Mouse (Mus musculus) bone marrow, adult 2 months (tissue): Measurements from ENCODE around the gene Trem2. TPM values are rescaled to one million over a fixed set of nuclear protein-coding genes. Genes with fewer than 3 reads are reported as not detected.

Source experiments
- H3K27ac ChIP-seq: fragments of 200-500 bp; 2 replicates; pipeline ENCODE4 v1.5.1; 2012; ENCODE audit warnings: low read depth, mild to moderate bottlenecking, control low read depth, inconsistent platforms, low read length; ENCODE audit not compliant: control insufficient read depth, poor library complexity, insufficient read depth
- H3K4me1 ChIP-seq: fragments of 200-500 bp; 2 replicates; pipeline ENCODE4 v1.6.1; 2011; ENCODE audit warnings: low read length; ENCODE audit not compliant: control insufficient read depth, insufficient read depth
- H3K4me3 ChIP-seq: fragments of 200-500 bp; replicated peaks from 2 replicates; pipeline ENCODE3; 2011; ENCODE audit warnings: mild to moderate bottlenecking, low read depth, low read length, control low read depth; ENCODE audit not compliant: control insufficient read depth
- CTCF ChIP-seq: fragments of 200-500 bp; IDR thresholded peaks from 2 replicates; pipeline ENCODE4 v1.5.1; 2011; ENCODE audit warnings: low read length, control low read depth; ENCODE audit not compliant: control insufficient read depth, insufficient read depth
- POLR2A ChIP-seq: fragments of 200-500 bp; IDR thresholded peaks from 2 replicates; pipeline ENCODE4 v1.6.1; 2011; ENCODE audit warnings: low read depth, mild to moderate bottlenecking, control low read depth, low read length, borderline replicate concordance; ENCODE audit not compliant: control insufficient read depth
- WGBS: fragments of 180-500 bp; shearing (Covaris S2); methylation state at CpG from one replicate; pipeline ENCODE4 v1.1.7; 2018; 5-methylcytosine and 5-hydroxymethylcytosine counted together
- polyA plus RNA-seq: library from polyadenylated mRNA; stranded (reverse); fragments of >200 nt; gene quantifications from 2 replicates; pipeline ENCODE4 v1.2.4, GENCODE M21; 2011; ENCODE audit warnings: low replicate concordance; ENCODE audit not compliant: missing spikeins, insufficient read depth, insufficient read length

Gene Trem2
- polyA plus RNA-seq, 1 experiment, result 6.2 TPM

GRCm38 (mm10) chr17:48401710-48402109 is 55.5 kb downstream of the Trem2 start:
- H3K4me3 ChIP-seq, result no peak overlapping the region
- TF ChIP-seq CTCF (no peak), POLR2A (no peak)
- WGBS, result 78% methylated on average over 4 of the region's 4 CpGs
- no peak overlapping the region for H3K27ac ChIP-seq
- peaks cover 2% of the 10 kb centered on the region for H3K4me1 ChIP-seq

GRCm38 (mm10) chr17:48402751-48403150 is 56.5 kb downstream of the Trem2 start:
- Histone ChIP-seq H3K4me3 (no peak overlapping the region), H3K4me1 (peaks cover 4% of the 10 kb centered on the region), H3K27ac (no peak overlapping the region)
- WGBS, result 90% methylated on average over 3 of the region's 3 CpGs
- TF ChIP-seq CTCF (no peak), POLR2A (no peak)

Other genes with a start within 250 kb of the Trem2 start
- 4.3 and 10.2 TPM in 2 replicates for gene 9830107B12Rik, start 200.1 kb upstream of the Trem2 start, polyA plus RNA-seq
- 3.3 and 8.2 TPM in 2 replicates for gene A530064D06Rik, start 179.1 kb upstream of the Trem2 start, polyA plus RNA-seq
- 3.8 and 11.7 TPM in 2 replicates for gene Trem1, start 113.6 kb upstream of the Trem2 start, polyA plus RNA-seq
- gene Trem3, start 98.6 kb upstream of the Trem2 start, polyA plus RNA-seq, result 18.5 and 53.5 TPM in 2 replicates
- 5.4 and 21.2 TPM in 2 replicates for gene Treml4, start 82.1 kb upstream of the Trem2 start, polyA plus RNA-seq
- 56.4 and 152 TPM in 2 replicates for gene Treml2, start 46.9 kb upstream of the Trem2 start, polyA plus RNA-seq
- gene B430306N03Rik, start 30.3 kb upstream of the Trem2 start, polyA plus RNA-seq, result 14.0 and 32.4 TPM in 2 replicates
- 58.8 and 115 TPM in 2 replicates for gene Treml1, start 13.5 kb downstream of the Trem2 start, polyA plus RNA-seq
- 24.2 and 28.6 TPM in 2 replicates for gene Nfya, start 63.5 kb downstream of the Trem2 start, polyA plus RNA-seq
- gene Oard1, start 63.6 kb downstream of the Trem2 start, polyA plus RNA-seq, result 36.6 and 44.1 TPM in 2 replicates
- gene Apobec2, start 86.5 kb downstream of the Trem2 start, polyA plus RNA-seq, result 0.92 TPM in 1 of 2 replicates, not detected in the other
- gene Tspo2, start 105.1 kb downstream of the Trem2 start, polyA plus RNA-seq, result 307 and 314 TPM in 2 replicates
- gene Unc5cl, start 108.5 kb downstream of the Trem2 start, polyA plus RNA-seq, result 4.3 and 4.7 TPM in 2 replicates